Mouse (Mus musculus) CH12.LX (cell line): ENCODE data around the gene Pdcd1. TPM values are rescaled to one million over a fixed set of nuclear protein-coding genes. Genes with fewer than 3 reads are reported as not detected.

Experiments used
- DNase-seq: peaks from one replicate; pipeline ENCODE4 v3.0.0-alpha.2; 2013; ENCODE audit errors: extremely low read depth
- H3K27ac ChIP-seq: 2 replicates; pipeline ENCODE4 v1.5.1; 2012; ENCODE audit warnings: low read depth, mild to moderate bottlenecking, control low read depth, moderate library complexity; ENCODE audit not compliant: insufficient read depth
- H3K27me3 ChIP-seq: replicated peaks from 2 replicates; pipeline ENCODE3; 2012; ENCODE audit warnings: inconsistent platforms
- H3K36me3 ChIP-seq, 2 experiments: replicated peaks in 1 of 2; 2 replicates each; pipeline versions ENCODE3 to v1.6.1; 2012; ENCODE audit warnings: inconsistent platforms in 1 of 2, low read length in 1 of 2, mild to moderate bottlenecking in 1 of 2, mixed read lengths in 1 of 2, moderate library complexity in 1 of 2; ENCODE audit not compliant: control insufficient read depth in 1 of 2, insufficient read depth in 1 of 2
- H3K4me1 ChIP-seq, 2 experiments: 2 replicates each; pipeline ENCODE4 v1.6.1; 2012; ENCODE audit warnings: inconsistent platforms in 1 of 2, moderate library complexity in 1 of 2; ENCODE audit not compliant: insufficient read depth in 2 of 2, control insufficient read depth in 1 of 2
- H3K4me2 ChIP-seq: 2 replicates; pipeline ENCODE4 v1.6.1; 2012; ENCODE audit warnings: low read depth, mild to moderate bottlenecking, control low read depth; ENCODE audit not compliant: poor library complexity, insufficient read depth, severe bottlenecking
- H3K4me3 ChIP-seq, 3 experiments: fragments of 150-350 bp in 1 of 3; sonication (generic) in 1 of 3; replicated peaks in 1 of 3; 2 replicates each; pipeline versions ENCODE3 to v1.5.1; 2011 to 2012; ENCODE audit warnings: low read depth in 2 of 3, low read length in 2 of 3, mild to moderate bottlenecking in 2 of 3, moderate library complexity in 2 of 3, control low read depth in 1 of 3, improper control_type of control experiment in 1 of 3, inconsistent platforms in 1 of 3, mixed read lengths in 1 of 3; ENCODE audit not compliant: poor library complexity in 1 of 3
- H3K79me2 ChIP-seq: replicated peaks from 2 replicates; pipeline ENCODE4 v1.6.1; 2012; ENCODE audit warnings: mild to moderate bottlenecking, moderate library complexity; ENCODE audit not compliant: control insufficient read depth, poor library complexity, insufficient read depth, severe bottlenecking; ENCODE audit errors: extremely low read depth
- H3K9ac ChIP-seq: 2 replicates; pipeline ENCODE4 v1.6.1; 2012; ENCODE audit warnings: low read depth, mild to moderate bottlenecking, control low read depth, moderate library complexity; ENCODE audit not compliant: insufficient read depth
- H3K9me3 ChIP-seq: replicated peaks from 2 replicates; pipeline ENCODE3; 2012; ENCODE audit warnings: low read length, inconsistent platforms, mixed read lengths
- BHLHE40 ChIP-seq: IDR thresholded peaks from 2 replicates; pipeline ENCODE4 v1.6.1; 2011; ENCODE audit warnings: mild to moderate bottlenecking, low read depth, low read length, improper control_type of control experiment
- CTCF ChIP-seq, 2 experiments: IDR thresholded peaks in 1 of 2; conservative IDR thresholded peaks in 1 of 2; 2 replicates each; pipeline ENCODE4 v1.5.1; 2011 to 2012; ENCODE audit warnings: low read depth in 2 of 2, low read length in 2 of 2, improper control_type of control experiment in 1 of 2, inconsistent platforms in 1 of 2, mild to moderate bottlenecking in 1 of 2, moderate library complexity in 1 of 2
- E2F4 ChIP-seq: IDR thresholded peaks from 2 replicates; pipeline ENCODE4 v1.6.1; 2011; ENCODE audit warnings: low read depth, low read length, improper control_type of control experiment; ENCODE audit not compliant: insufficient replicate concordance
- ELF1 ChIP-seq: IDR thresholded peaks from 2 replicates; pipeline ENCODE4 v1.6.1; 2014; ENCODE audit warnings: low read depth, mild to moderate bottlenecking, inconsistent platforms, low read length, improper control_type of control experiment
- EP300 ChIP-seq: IDR thresholded peaks from 2 replicates; pipeline ENCODE4 v1.6.1; 2011; ENCODE audit warnings: low read length, improper control_type of control experiment
- HCFC1 ChIP-seq: IDR thresholded peaks from 2 replicates; pipeline ENCODE4 v1.6.1; 2012; ENCODE audit warnings: low read depth, mild to moderate bottlenecking, inconsistent platforms, low read length, improper control_type of control experiment
- IRF4 ChIP-seq: IDR thresholded peaks from 2 replicates; pipeline ENCODE4 v1.6.1; 2014; ENCODE audit warnings: low read depth, mild to moderate bottlenecking, inconsistent platforms, low read length, improper control_type of control experiment
- JUN ChIP-seq: IDR thresholded peaks from 2 replicates; pipeline ENCODE4 v1.6.1; 2011; ENCODE audit warnings: low read depth, mild to moderate bottlenecking, low read length, improper control_type of control experiment, moderate library complexity; ENCODE audit not compliant: insufficient read depth
- JUND ChIP-seq: conservative IDR thresholded peaks from 2 replicates; pipeline ENCODE4 v1.6.1; 2011; ENCODE audit warnings: low read depth, low read length, improper control_type of control experiment
- KAT2A ChIP-seq: IDR thresholded peaks from 2 replicates; pipeline ENCODE4 v1.6.1; 2012; ENCODE audit warnings: low read length, improper control_type of control experiment, inconsistent platforms; ENCODE audit not compliant: insufficient replicate concordance
- MAFK ChIP-seq: IDR thresholded peaks from 2 replicates; pipeline ENCODE4 v1.6.1; 2011; ENCODE audit warnings: low read length, improper control_type of control experiment; ENCODE audit not compliant: insufficient replicate concordance
- MAX ChIP-seq: IDR thresholded peaks from 2 replicates; pipeline ENCODE4 v1.6.1; 2011; ENCODE audit warnings: low read length, improper control_type of control experiment
- MAZ ChIP-seq: IDR thresholded peaks from 2 replicates; pipeline ENCODE4 v1.6.1; 2012; ENCODE audit warnings: low read depth, mild to moderate bottlenecking, inconsistent platforms, low read length, improper control_type of control experiment, moderate library complexity
- MEF2A ChIP-seq: IDR thresholded peaks from 2 replicates; pipeline ENCODE4 v1.6.1; 2014; ENCODE audit warnings: low read depth, mild to moderate bottlenecking, inconsistent platforms, low read length, improper control_type of control experiment, borderline replicate concordance
- NELFE ChIP-seq: IDR thresholded peaks from 2 replicates; pipeline ENCODE4 v1.6.1; 2011; ENCODE audit warnings: low read depth, low read length, improper control_type of control experiment
- NRF1 ChIP-seq: IDR thresholded peaks from 2 replicates; pipeline ENCODE4 v1.6.1; 2014; ENCODE audit warnings: low read depth, mild to moderate bottlenecking, inconsistent platforms, low read length, improper control_type of control experiment, moderate library complexity
- SIN3A ChIP-seq: IDR thresholded peaks from 2 replicates; pipeline ENCODE4 v1.6.1; 2012; ENCODE audit warnings: low read length, improper control_type of control experiment, inconsistent platforms
- SMC3 ChIP-seq: IDR thresholded peaks from 2 replicates; pipeline ENCODE4 v1.6.1; 2011; ENCODE audit warnings: low read depth, low read length, improper control_type of control experiment
- TBP ChIP-seq: conservative IDR thresholded peaks from 2 replicates; pipeline ENCODE4 v1.6.1; 2011; ENCODE audit warnings: low read depth, low read length, improper control_type of control experiment
- UBTF ChIP-seq: IDR thresholded peaks from 2 replicates; pipeline ENCODE4 v1.6.1; 2012; ENCODE audit warnings: low read depth, mild to moderate bottlenecking, inconsistent platforms, low read length, improper control_type of control experiment, moderate library complexity
- USF2 ChIP-seq: conservative IDR thresholded peaks from 2 replicates; pipeline ENCODE4 v1.6.1; 2011; ENCODE audit warnings: low read depth, low read length, improper control_type of control experiment
- ZC3H11A ChIP-seq: IDR thresholded peaks from 2 replicates; pipeline ENCODE4 v1.6.1; 2012; ENCODE audit warnings: low read depth, mild to moderate bottlenecking, inconsistent platforms, low read length, improper control_type of control experiment
- ZKSCAN1 ChIP-seq: IDR thresholded peaks from 2 replicates; pipeline ENCODE4 v1.6.1; 2012; ENCODE audit warnings: low read depth, inconsistent platforms, low read length, improper control_type of control experiment, borderline replicate concordance
- ZNF384 ChIP-seq: IDR thresholded peaks from 2 replicates; pipeline ENCODE4 v1.6.1; 2012; ENCODE audit warnings: low read depth, low read length, improper control_type of control experiment, inconsistent platforms
- dilution Hi-C: fragments of 300-500 bp; cut with MboI; formaldehyde crosslinking; loops from 2 replicates; pipeline ENCODE4 v1.14.3; 2020; ENCODE audit warnings: low sequenced_read_pairs; ENCODE audit not compliant: extremely low pct_unique_long_range_greater_than_20kb, extremely low pct_ligation_motif_present
- in situ Hi-C: fragments of 300-500 bp; cut with MboI; formaldehyde crosslinking; loops from 3 replicates; pipeline ENCODE4 v1.14.3; 2019; ENCODE audit warnings: low sequenced_read_pairs, low pct_ligation_motif_present, low pct_unique_long_range_greater_than_20kb, mixed read lengths
- polyA plus RNA-seq: library from polyadenylated mRNA; unstranded; fragments of >175 nt; gene quantifications from 2 replicates; pipeline ENCODE4 v1.2.1, GENCODE M21; 2012; ENCODE audit warnings: low read depth; ENCODE audit not compliant: insufficient read length
- total RNA-seq, 2 experiments: library from RNA; depleted of rRNA; stranded (reverse); fragments of 300-350 nt in 1 of 2; fragments of >200 nt in 1 of 2; gene quantifications; 2 replicates each; pipeline ENCODE4 v1.2.3; 2012 to 2014

Pdcd1 gene
- total and polyA plus RNA-seq, 3 experiments: 26.4 to 35.1 (median 30.1) TPM

DNA sequence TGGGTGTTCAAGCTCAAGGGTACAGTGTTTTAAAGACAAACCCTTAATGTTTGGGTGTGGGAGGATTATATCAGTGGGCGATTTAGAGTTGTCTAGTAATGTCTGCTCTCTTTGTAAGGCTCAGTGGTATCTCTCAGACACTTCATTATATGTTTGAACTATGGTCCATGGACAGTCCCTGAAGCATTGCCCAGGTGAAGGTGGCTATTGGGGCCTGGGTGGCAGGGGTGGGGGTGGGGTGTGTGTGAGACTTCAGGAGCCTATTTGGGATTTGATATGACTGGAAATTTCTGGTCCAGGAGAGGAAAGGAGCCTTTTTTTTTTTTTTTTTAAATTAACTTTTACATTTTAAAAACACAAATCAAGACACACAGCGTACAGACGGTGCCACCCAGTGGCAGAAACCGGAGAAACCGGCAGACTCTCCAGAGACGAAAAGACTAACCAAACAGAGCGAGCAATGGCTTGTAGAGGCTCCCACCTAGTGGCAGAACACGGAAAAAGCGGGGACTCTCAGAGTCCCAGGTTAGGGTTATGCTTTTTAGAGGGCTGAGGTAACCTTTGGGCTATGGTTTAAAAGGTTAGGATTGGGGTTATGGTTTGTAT, 26.6 kb upstream of the Pdcd1 start:
- no peak overlapping the region for H3K9ac ChIP-seq
- H3K4me1 ChIP-seq: peaks cover 0 to 7% of the 10 kb centered on the region in 2 experiments; a peak in 1 of 4 replicates
- H3K4me3 ChIP-seq: no peak overlapping the region
- TF ChIP-seq ZC3H11A (peak; percentile 99), MAFK (no peak), MEF2A (peak; percentile 32; the same call in 1 of the 2 replicates), UBTF (no peak), TBP (no peak), SIN3A (no peak), MAX (0 out of 2 replicates have a peak, but pooled peaks have one; percentile 20), KAT2A (no peak), HCFC1 (0 out of 2 replicates have a peak, but pooled peaks have one; percentile 22), NRF1 (peak; percentile 37; the same call in 1 of the 2 replicates), JUN (no peak), IRF4 (peak; percentile 68), ELF1 (peak; percentile 47), NELFE (peak; percentile 82; the same call in 1 of the 2 replicates), ZKSCAN1 (no peak), JUND (peak; percentile 63), E2F4 (peak; percentile 47; the same call in 1 of the 2 replicates), USF2 (no peak), CTCF (conservative IDR thresholded peaks at IDR 0.05 in 1 of 2, IDR thresholded peaks at IDR 0.05 in 1 of 2; ENCODE audit: low read depth in 2 of 2, low read length in 2 of 2) (peak; percentile 53 to 100; a peak in 3 of 4 replicates), BHLHE40 (no peak), ZNF384 (peak; percentile 93), MAZ (peak; percentile 30; the same call in 1 of the 2 replicates), EP300 (no peak), SMC3 (peak; percentile 99)
- H3K27ac ChIP-seq: no peak overlapping the region
- H3K27me3 ChIP-seq: no peaks in the 10 kb centered on the region
- in situ Hi-C loops (loop anchor here (5.0 to 10.0 kb wide), 2 partner anchors 37 to 64 kb away; no protein-coding TSS in a partner anchor), dilution Hi-C loops (no loop called here)
- H3K36me3 ChIP-seq: no peaks in the 10 kb centered on the region
- peak; percentile 90 for DNase-seq
- no peaks in the 10 kb centered on the region for H3K79me2 ChIP-seq
- H3K9me3 ChIP-seq: no peaks in the 10 kb centered on the region
- no peak overlapping the region for H3K4me2 ChIP-seq
